Mouse (Mus musculus): ENCODE results near the gene Olfr272. TPM values are rescaled to one million over a fixed set of nuclear protein-coding genes. Genes with fewer than 3 reads are reported as not detected.

Olfr272 gene
- not detected for total RNA-seq (2023)

DNA sequence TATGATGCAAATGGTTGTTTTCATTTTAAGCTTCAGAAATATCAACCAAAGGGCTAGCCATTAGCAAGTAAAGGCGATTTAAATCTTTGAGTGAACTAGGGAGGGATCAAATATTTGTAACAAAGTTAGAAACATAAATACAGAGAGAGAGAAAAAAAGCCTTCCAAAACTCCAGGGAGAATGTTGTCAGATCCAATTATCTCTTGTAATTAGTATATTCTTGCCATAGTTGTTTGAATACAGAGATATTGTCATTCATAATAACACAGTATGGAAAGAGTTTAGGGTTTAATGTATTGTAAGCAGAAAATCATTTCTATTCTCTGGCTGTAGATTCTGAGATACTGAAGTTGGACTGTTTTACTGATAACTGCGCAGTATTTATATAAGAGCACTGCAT, at the start of gene Olfr272:
Gene Olfr272 (minus strand): TSS at position 101 of the 400 bp plus-strand sequence.

DNA sequence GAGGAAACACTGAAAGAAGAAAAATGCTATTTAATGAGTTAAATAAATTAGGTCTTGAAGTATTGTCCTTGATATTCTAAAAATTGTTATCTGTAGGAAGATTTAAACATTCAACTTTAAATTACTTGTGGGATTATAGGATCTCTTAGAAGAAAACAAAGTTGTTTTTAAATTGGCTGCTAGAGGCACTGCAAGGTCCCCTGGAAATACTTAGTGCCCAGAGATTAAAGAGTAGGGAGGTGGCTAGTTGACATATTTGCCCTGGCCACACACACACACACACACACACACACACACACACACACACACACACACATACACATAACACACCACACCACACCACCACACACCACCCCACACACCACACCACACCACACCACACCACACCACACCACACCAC, 45.3 kb upstream of the Olfr272 start, which contains the start of gene Olfr270:
Gene Olfr270 (plus strand): TSS at position 301 of the 400 bp plus-strand sequence.

Other genes with a start within 250 kb of the Olfr272 start
- not detected for gene Olfr275, start 104.6 kb downstream of the Olfr272 start, total RNA-seq (2023)
- not detected for gene Olfr273, start 59.9 kb downstream of the Olfr272 start, total RNA-seq (2023)
- gene Olfr270, start 45.4 kb upstream of the Olfr272 start, total RNA-seq (2023): not detected
- not detected for gene Nipsnap3a, start 70.1 kb upstream of the Olfr272 start, total RNA-seq (2023)
- gene Nipsnap3b, start 92.7 kb upstream of the Olfr272 start, total RNA-seq (2023): 10 to 100 TPM; 35.8 to 48.5 TPM
- 100 to 1,000 TPM in 1 of 2 experiments, 10 to 100 TPM in 1; 94.1 to 103 TPM for gene Abca1, start 240.7 kb upstream of the Olfr272 start, total RNA-seq (2023)

Data from B cell, adult 67 days (primary cell).